Mouse (Mus musculus): ENCODE data around the gene Zbtb2. TPM values are rescaled to one million over a fixed set of nuclear protein-coding genes. Genes with fewer than 3 reads are reported as not detected.
A peak's percentile ranks its signal among the peaks of the same experiment; 100 is the strongest.
"Not testable (repeated sequence)": the region's sequence is repeated elsewhere in the genome, so short reads cannot be mapped to it uniquely, and the experiment has no call there.

Gene Zbtb2
- 1 to 10 TPM; 5.4 to 6.9 (median 5.7) TPM for total RNA-seq (2022)

DNA sequence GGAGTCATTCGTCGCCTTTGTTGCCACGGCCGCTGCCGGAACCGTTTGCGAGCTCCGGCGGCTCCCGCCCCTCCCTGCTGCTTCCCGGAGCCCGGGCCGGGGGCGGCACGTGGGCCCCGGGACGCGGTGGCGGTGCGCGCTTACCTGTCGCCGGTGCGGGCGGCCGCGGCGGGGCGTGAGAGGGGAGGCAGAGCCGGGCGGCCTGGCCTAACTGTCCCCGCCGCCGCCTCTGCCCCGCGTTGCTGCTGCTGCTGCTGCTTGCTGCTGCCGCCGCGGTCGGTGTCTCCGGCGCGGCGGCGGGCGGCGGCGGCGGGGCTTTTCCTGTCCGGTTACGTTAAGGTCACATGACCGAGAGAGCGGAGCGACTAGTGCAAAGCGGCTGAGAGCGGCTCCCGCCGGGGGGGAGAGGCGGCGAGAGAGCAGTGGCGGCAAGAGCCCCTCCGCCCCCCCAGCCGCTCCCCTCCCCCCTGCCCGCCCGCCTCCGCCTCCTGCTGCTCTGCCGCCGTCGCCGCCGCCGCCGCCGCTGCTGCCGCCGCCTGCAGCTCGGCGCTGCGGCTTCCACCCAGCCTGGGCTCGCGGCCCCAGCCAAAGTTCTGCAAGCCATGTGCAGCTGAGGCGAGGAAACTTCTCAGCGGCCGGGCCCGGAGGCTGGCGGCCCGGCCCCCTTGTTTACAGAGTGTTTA is at the start of gene Zbtb2:
Gene Zbtb2 (minus strand): TSS at position 408 of the 683 bp plus-strand sequence.
- DNase-seq (ENCODE audit: low spot score) = peak; percentile 33

DNA sequence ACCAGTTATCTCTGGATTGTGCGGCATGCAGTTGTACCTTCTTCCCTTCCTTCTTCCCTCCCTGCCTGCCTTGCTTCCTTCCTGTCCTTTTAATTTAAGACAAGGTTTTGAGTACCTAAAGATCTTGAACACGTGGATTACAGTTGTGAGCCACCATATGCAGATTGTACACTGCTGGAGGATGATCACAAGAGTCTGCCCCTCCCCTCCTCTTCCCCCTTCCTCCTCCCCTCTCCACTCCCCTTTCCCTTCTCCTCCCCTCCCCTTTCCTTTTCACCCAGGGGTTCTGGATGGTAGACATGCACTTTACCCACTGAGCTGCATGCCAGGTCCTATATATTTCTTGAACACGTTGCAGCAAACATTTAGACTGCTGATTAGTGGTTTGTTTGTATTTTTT is 47.5 kb upstream of the Zbtb2 start:
- DNase-seq (ENCODE audit: low spot score) = no peak

DNA sequence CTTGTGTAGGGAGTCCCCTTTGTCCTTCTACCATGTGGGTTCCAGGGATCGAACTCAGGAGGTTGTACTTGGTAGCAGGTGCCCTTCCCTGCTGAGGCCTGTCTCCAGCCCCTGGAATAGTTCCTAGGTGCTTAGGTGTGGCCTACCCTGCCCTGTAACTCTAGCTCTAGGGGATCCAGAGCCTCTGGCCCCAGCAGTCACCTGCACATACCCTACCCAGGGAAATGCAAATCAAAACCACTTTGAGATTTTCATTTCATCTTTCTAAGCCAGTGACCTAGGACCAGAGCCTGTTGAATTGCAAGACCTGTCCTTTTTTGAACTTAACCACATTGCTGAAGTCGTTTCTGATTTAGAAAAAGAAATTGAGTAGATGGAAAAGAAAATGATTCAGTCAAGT is 46.0 kb upstream of the Zbtb2 start:
- DNase-seq (ENCODE audit: low spot score) = not testable (repeated sequence)

- no peak for DNase-seq (ENCODE audit: low spot score)
Measured at GRCm38 (mm10) chr10:4432996-4433755, 45.3 kb upstream of the Zbtb2 start.

DNA sequence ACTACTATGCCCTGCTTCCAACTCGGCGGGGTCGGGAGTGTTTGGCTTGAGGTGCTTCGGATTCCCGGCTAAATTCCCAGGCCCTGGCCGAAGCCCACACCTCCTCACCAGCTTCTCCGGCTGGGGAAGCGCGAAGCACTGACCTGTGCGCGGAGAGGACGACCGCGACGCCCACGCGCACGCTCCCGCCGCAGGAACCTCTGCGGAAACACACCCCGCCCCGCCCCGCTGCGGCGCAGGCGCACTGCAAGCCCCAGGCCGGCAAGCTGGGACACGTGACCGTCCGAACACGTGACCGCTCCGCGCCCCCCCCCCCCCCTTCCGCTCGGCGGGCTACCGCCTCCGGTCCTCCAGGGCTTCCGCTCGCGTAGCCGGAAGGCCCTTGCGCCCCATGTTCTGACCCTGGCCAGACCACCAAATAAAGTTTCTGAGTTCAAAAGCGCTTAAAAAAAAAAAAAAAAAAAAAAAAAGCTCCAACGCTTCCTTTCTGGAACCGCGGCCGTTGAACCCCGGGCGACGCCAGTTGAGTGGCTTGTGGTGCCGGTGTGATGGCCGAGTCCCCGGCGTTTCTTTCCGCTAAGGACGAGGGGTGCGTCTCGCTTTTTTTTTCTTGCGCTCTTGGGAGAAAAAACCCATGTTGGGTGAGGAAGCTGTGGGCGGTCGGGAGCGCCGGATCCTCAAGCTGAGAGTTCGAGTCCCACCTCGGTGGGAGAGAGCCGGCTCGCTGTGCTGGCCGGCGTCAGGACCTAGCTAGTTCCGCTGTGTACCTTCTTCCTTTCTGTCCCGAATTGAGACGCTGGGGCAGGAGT is 44.4 kb upstream of the Zbtb2 start, which contains the start of the genes Rmnd1 and Armt1:
Gene Rmnd1 (minus strand): TSS at position 266 of the 809 bp plus-strand sequence.
Gene Armt1 (plus strand): TSS at position 345 of the 809 bp plus-strand sequence.
- peak; percentile 94 for DNase-seq (ENCODE audit: low spot score)

DNA sequence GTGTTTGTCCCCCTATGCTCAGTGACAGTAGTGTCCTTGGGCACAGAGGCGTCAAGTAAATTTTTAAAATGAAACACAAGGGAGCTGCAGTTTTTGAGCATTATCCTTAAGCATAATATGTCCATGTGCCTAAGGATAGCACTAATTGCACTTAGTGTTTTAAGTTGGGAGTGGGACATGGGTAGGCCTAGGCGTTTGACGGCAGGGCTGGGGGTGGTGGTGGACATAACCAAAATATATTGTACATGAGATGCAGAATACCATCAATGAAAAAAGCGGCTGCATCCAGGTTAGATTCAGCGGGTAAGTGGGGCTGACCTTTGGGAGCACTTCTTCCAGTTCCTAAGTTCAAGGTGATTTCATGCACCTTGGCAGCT is 43.8 kb upstream of the Zbtb2 start:
- DNase-seq (ENCODE audit: low spot score) = no peak

GRCm38 (mm10) chr10:4430826-4431225 is 42.9 kb upstream of the Zbtb2 start:
- DNase-seq (ENCODE audit: low spot score) = no peak

- DNase-seq (ENCODE audit: low spot score) = no peak
Measured at GRCm38 (mm10) chr10:4430399-4430798, 42.5 kb upstream of the Zbtb2 start.

- DNase-seq (ENCODE audit: low spot score) = no peak
Measured at GRCm38 (mm10) chr10:4425245-4425644, 37.3 kb upstream of the Zbtb2 start.

- no peak for DNase-seq (ENCODE audit: low spot score)
Measured at GRCm38 (mm10) chr10:4407191-4407590, 19.3 kb upstream of the Zbtb2 start.

DNA sequence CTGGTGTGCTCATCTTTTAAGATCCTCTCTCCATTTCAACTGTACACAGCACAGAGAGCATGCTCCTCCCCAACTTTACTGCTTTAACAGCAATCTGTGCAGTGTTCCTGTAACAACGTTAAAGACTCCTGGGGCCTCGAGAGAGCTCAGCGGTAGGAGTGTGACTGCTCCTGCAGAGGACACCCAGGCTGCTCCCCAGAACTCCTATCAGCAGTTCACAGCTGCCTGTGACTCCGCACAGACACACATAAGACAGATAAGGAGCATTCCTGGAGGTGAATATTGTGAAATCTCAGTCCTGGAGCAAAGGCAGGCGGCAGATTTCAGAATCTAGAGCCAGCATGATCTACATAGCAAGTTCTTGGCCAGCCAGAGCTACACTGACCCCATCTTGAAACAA is 17.6 kb upstream of the Zbtb2 start:
- no peak for DNase-seq (ENCODE audit: low spot score)

DNA sequence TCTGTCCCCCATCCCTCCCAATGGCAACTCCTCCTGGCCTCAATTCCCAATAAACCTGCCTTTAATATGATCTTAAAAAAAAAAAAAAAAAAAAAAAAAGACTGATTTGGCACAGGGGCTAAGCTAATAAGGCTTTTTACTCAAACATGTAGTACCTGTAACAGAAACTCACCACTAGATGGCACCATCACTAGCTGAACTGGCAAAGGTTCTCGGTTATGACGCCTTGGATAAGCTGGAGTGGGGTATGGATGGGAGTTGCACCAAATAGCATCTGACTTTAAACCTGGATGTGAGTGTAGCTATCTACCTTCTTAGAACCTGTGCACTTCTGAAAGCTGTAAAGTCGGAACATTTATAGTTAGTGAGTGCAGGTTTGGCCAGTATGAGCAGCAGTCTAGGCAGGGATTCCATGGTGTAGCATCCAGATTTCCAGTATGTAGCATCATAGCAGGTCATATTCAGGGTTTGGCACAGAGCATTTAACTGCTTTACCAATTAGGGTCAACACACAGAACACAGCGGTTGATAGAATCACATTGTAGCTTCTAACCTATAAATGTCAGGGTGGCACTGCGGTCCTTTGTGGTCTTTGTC is 17.1 kb upstream of the Zbtb2 start:
- DNase-seq (ENCODE audit: low spot score) = peak; percentile 64

DNA sequence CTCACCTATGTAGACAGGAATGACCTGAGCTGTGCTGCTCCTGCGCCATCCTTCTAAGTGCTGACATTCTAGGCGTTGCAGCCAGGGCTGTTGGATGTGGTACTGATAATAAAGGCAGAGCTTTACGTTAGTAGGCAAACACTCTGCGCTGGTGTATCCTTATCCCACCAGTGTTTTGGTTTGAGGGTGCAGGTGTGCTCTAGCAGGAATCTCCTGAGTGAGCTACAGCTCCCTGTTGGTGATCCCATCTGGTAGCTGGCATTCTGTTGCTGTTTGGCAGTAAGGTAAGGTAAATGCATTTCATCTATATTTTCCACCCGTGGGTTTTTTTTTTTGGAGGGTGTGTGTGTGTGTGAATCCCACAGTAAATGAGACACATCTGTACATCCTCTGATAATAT is 10.2 kb upstream of the Zbtb2 start:
- no peak for DNase-seq (ENCODE audit: low spot score)

- DNase-seq (ENCODE audit: low spot score) = no peak
Measured at GRCm38 (mm10) chr10:4395321-4395720, 7.4 kb upstream of the Zbtb2 start.

GRCm38 (mm10) chr10:4391851-4392250 is 3.9 kb upstream of the Zbtb2 start:
- no peak for DNase-seq (ENCODE audit: low spot score)

GRCm38 (mm10) chr10:4391076-4391475 is 3.2 kb upstream of the Zbtb2 start:
- no peak for DNase-seq (ENCODE audit: low spot score)

- DNase-seq (ENCODE audit: low spot score) = no peak
Measured at GRCm38 (mm10) chr10:4390550-4390949, 2.6 kb upstream of the Zbtb2 start.

GRCm38 (mm10) chr10:4389461-4390112 is 1.7 kb upstream of the Zbtb2 start:
- no peak for DNase-seq (ENCODE audit: low spot score)

- DNase-seq (ENCODE audit: low spot score) = no peak
Measured at GRCm38 (mm10) chr10:4389036-4389435, 1.1 kb upstream of the Zbtb2 start.

- peak; percentile 38 for DNase-seq (ENCODE audit: low spot score)
Measured at GRCm38 (mm10) chr10:4388384-4388745, 457 bp upstream of the Zbtb2 start.
